Mouse (Mus musculus) adrenal gland, postnatal 14 days (tissue): Measurements from ENCODE around the gene Olfr164. TPM values are rescaled to one million over a fixed set of nuclear protein-coding genes. Genes with fewer than 3 reads are reported as not detected.

ENCODE experiments used
- DNase-seq: peaks from one replicate; pipeline ENCODE4 v3.0.0; 2021; ENCODE audit warnings: mixed read lengths
- long read RNA-seq, 2 experiments: library from polyadenylated mRNA; stranded (forward); transcript quantifications; one replicate each; pipeline ENCODE4 v2.0.0; 2021
- microRNA-seq, 2 experiments: library from miRNA; unstranded; fragments of <30 nt; microRNA quantifications; one replicate each; pipeline ENCODE4 v1.2.0; 2021
- total RNA-seq: library from RNA; stranded (reverse); gene quantifications from 2 replicates; pipeline ENCODE4 v1.2.3, GENCODE M21; 2021

Olfr164 gene
- not detected in 2 replicates for total RNA-seq
- long read RNA-seq, experiment 1, result 0 reads
- long read RNA-seq, experiment 2, result 0 reads

- no peak for DNase-seq
These were observed at the start of gene Olfr164 for GRCm38 (mm10) chr16:19313964-19314363. Gene Olfr164, minus strand, starts transcription at chr16:19314064.

DNA sequence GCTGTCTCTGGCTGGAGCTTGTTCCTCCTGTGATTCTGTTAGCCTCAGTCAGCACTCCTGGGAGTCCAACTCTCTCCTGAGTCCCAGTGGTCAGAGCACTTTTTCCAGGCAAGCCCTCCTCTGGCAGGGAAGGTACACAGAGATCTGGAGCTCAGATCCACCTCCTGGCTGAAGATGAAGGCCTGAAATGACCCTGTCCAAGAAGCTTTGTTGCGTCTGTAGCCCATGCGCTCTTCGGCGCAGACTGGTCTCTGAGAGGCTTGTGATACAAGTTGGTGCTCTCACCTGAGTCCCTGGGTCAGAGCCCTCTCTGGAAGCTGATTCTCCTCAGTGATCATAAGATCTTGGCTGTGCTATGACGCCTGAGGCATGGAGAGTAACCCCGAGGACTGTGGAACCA, 35.2 kb upstream of the Olfr164 start:
- no peak for DNase-seq

DNA sequence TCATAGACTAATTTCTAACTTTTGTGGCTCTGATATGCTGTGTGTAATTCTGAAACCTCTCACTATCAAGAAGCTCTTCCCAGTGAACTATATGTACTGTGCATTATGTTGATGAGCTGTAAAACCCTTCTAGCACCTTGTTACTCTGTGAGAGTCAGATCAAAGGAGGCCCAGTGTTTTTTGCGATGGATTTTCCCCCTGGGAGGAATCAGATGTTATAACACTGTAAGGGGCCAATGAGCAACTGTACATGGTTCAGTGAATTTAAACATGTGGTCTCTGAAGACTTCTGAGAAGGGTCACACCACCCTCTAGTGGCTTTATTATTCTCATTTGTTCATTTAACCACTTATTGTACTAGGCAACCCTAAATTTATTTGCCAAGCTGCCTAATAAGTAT, 50.6 kb downstream of the Olfr164 start:
- DNase-seq, result no peak

DNA sequence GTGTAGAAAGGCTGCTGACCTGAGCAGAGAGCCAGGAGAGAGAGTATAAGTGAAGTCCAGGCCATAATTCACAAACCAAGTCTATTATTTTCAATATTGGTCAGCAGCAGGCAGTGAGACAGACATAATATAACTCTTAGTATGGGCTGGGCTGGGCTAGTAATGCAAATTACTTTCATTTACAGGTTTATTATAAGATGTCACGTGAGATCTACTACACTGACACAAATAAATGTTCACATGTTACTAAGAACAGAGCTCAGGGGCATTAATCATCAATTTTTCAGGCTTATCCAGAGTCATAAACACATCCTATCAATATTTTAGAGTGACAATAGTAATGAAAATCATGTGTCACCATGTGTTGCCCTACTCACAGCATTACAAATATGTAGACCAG, 53.1 kb downstream of the Olfr164 start:
- no peak for DNase-seq

GRCm38 (mm10) chr16:19245835-19246234, 68.0 kb downstream of the Olfr164 start:
- no peak for DNase-seq

- no peak for DNase-seq
These were observed 72.3 kb downstream of the Olfr164 start for GRCm38 (mm10) chr16:19241539-19242025.

DNA sequence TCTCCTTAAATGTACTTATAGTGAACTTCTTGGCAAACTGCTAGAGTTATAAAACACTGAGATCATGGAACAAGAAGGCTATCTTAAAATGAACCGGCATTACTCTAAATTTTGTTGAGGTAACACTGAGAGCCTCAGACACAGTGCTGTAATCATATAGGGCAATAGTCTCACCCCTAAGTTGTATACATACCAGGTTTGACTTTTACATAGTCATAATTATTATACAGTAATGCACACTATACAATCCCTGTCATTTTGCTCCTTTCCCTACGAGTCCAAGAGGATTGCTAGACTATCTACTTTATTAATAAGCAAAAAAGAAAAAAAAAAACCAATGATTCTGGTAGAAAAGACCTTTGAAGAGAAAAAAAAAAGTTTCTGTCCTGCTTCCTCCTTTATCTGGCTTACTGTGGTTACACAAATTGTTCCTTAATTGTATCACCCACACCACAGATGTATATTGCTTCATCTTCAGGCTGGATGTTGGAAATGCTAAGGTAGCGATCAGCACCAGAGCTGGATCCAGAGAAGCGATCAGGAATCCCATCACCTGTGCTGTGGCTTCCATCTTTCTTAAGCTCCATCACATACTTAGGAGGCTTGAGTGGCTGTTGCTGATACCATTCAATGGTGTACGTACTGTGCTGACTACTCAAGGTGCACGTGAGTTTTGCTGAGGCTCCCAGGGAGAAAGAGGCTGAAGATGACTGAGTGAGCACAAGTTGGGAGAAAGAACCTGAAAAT, 72.9 kb downstream of the Olfr164 start:
- DNase-seq, result no peak

GRCm38 (mm10) chr16:19236719-19237118, 77.1 kb downstream of the Olfr164 start:
- DNase-seq, result no peak

Small RNAs within 50 kb of the gene (microRNA-seq; reads per million reads assigned to microRNA genes)
- gene Gm23612, result 0 reads per million in 2 experiments

Other genes starting within 250 kb of the Olfr164 start
- not detected in 2 replicates for gene Olfr165, start 109.1 kb upstream of the Olfr164 start, total RNA-seq
- not detected in 2 replicates for gene Olfr166, start 169.6 kb upstream of the Olfr164 start, total RNA-seq
- not detected in 2 replicates for gene Olfr167, start 208.2 kb upstream of the Olfr164 start, total RNA-seq
- gene Olfr168, start 221.5 kb upstream of the Olfr164 start, total RNA-seq, result not detected in 2 replicates